Mouse (Mus musculus): ENCODE results near the gene Mrpl43. TPM values are rescaled to one million over a fixed set of nuclear protein-coding genes. Genes with fewer than 3 reads are reported as not detected.
A peak's percentile ranks its signal among the peaks of the same experiment; 100 is the strongest.

The Mrpl43 gene
- total and polyA plus RNA-seq, 3 experiments = 63.5 to 75.1 (median 72.7) TPM

DNA sequence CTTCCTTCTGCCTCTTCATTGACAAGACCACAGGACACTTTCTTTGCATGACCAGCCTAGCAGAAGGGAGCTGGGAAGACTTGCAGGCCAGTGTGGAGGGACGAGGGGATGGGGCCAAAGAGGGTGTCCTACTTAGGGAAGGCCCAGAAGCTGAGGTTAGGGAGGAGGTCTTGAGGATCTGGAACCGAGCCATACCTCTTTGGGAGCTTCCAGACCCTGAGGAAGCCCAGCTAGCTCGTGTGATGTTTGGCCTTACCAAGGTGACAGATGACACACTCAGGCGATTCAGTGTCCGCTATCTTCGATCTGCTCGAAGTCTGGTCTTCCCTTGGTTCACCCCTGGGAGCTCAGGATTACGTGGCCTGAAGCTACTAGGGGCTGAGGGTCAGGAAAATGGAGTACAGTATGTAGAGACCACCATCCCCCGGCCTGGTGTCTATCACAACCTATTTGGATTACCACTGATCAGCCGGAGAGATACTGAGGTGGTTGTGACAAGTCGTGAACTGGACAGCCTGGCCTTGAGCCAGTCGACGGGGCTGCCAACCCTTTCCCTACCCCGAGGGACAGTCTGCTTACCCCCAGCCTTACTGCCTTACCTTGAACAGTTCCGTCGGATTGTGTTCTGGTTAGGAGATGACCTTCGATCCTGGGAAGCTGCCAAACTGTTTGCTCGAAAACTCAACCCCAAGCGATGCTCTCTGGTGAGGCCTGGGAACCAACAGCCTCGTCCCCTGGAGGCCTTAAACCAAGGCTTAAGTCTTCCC is 1.4 kb upstream of the Mrpl43 start:
- H3K4me2 ChIP-seq (ENCODE audit: insufficient read depth, low read depth, poor library complexity, severe bottlenecking) = peak overlapping the region; percentile 41

DNA sequence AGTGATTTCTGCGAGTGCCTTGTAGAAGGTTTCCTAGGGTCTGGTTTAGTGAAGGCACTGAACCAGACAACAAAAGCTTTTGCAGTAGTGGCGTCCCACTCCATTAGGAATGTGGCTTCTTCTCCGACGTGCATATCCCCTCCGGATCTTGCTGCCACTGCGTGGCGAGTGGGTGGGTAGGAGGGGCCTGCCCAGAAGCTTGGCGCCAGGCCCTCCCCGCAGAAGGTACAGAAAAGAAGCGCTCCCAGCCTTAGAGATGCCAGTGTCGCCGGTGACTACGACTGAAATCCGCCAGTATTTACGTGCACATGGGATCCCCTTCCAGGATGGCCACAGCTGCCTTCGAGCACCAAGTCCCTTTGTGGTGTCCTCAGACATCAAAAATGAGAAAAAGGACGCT is 779 bp upstream of the Mrpl43 start:
- in situ Hi-C loops (cut with MboI; ENCODE audit: low pct_ligation_motif_present, low pct_unique_long_range_greater_than_20kb, low sequenced_read_pairs) (no loop called here), dilution Hi-C loops (cut with MboI; ENCODE audit: extremely low pct_ligation_motif_present, extremely low pct_unique_long_range_greater_than_20kb, low sequenced_read_pairs) (no loop called here)
- H3K4me2 ChIP-seq (ENCODE audit: insufficient read depth, low read depth, poor library complexity, severe bottlenecking) = peak overlapping the region; percentile 41
- peak overlapping the region; percentile 47 for H3K9ac ChIP-seq (ENCODE audit: insufficient read depth, low read depth)
- TF ChIP-seq SIN3A (IDR thresholded peaks at IDR 0.05; ENCODE audit: low read length) (no peak), MAX (IDR thresholded peaks at IDR 0.05; ENCODE audit: low read length) (no peak), CHD2 (IDR thresholded peaks at IDR 0.05; ENCODE audit: low read length) (no peak), JUN (IDR thresholded peaks at IDR 0.05; ENCODE audit: insufficient read depth, low read depth, low read length) (no peak), NELFE (IDR thresholded peaks at IDR 0.05; ENCODE audit: low read depth, low read length) (no peak), CHD1 (IDR thresholded peaks at IDR 0.05; ENCODE audit: low read depth, low read length) (no peak), UBTF (IDR thresholded peaks at IDR 0.05; ENCODE audit: low read depth, low read length) (no peak), USF2 (conservative IDR thresholded peaks at IDR 0.05; ENCODE audit: low read depth, low read length) (no peak), ZC3H11A (IDR thresholded peaks at IDR 0.05; ENCODE audit: low read depth, low read length) (no peak), RCOR1 (conservative IDR thresholded peaks at IDR 0.05; ENCODE audit: low read depth, low read length) (no peak)
- H3K36me3 ChIP-seq (replicated peaks in 1 of 2; ENCODE audit: control insufficient read depth in 1 of 2, insufficient read depth in 1 of 2, low read length in 1 of 2) = peaks cover 42 to 78% of the 10 kb centered on the region in 2 experiments
- no peaks in the 10 kb centered on the region for H3K9me3 ChIP-seq (replicated peaks; ENCODE audit: low read length)
- H3K27me3 ChIP-seq (replicated peaks) = no peaks in the 10 kb centered on the region
- H3K4me3 ChIP-seq (replicated peaks in 1 of 3; ENCODE audit: low read depth in 2 of 3, low read length in 2 of 3, poor library complexity in 1 of 3) = peak overlapping the region; percentile 94 to 96 (median 95)
- peaks cover 15 to 37% of the 10 kb centered on the region in 2 experiments for H3K4me1 ChIP-seq (ENCODE audit: control insufficient read depth in 1 of 2, insufficient read depth in 2 of 2)
- DNase-seq (ENCODE audit: extremely low read depth) = no peak
- peaks cover 19% of the 10 kb centered on the region for H3K79me2 ChIP-seq (replicated peaks; ENCODE audit: control insufficient read depth, extremely low read depth, insufficient read depth, poor library complexity, severe bottlenecking)
- H3K27ac ChIP-seq (ENCODE audit: insufficient read depth, low read depth) = no peak overlapping the region

More for the DNA sequence above, 1.4 kb upstream of the Mrpl43 start:
- peaks cover 15 to 37% of the 10 kb centered on the region in 2 experiments for H3K4me1 ChIP-seq (ENCODE audit: control insufficient read depth in 1 of 2, insufficient read depth in 2 of 2)
- H3K9ac ChIP-seq (ENCODE audit: insufficient read depth, low read depth) = peak overlapping the region; percentile 47; the same call in 1 of the 2 replicates
- H3K36me3 ChIP-seq (replicated peaks in 1 of 2; ENCODE audit: control insufficient read depth in 1 of 2, insufficient read depth in 1 of 2, low read length in 1 of 2) = peaks cover 42 to 78% of the 10 kb centered on the region in 2 experiments
- H3K27ac ChIP-seq (ENCODE audit: insufficient read depth, low read depth) = no peak overlapping the region
- no peaks in the 10 kb centered on the region for H3K27me3 ChIP-seq (replicated peaks)
- in situ Hi-C loops (cut with MboI; ENCODE audit: low pct_ligation_motif_present, low pct_unique_long_range_greater_than_20kb, low sequenced_read_pairs) = no loop called here
- dilution Hi-C loops (cut with MboI; ENCODE audit: extremely low pct_ligation_motif_present, extremely low pct_unique_long_range_greater_than_20kb, low sequenced_read_pairs) = no loop called here
- TF ChIP-seq USF2 (conservative IDR thresholded peaks at IDR 0.05; ENCODE audit: low read depth, low read length) (no peak), SIN3A (IDR thresholded peaks at IDR 0.05; ENCODE audit: low read length) (no peak), JUND (conservative IDR thresholded peaks at IDR 0.05; ENCODE audit: low read depth, low read length) (no peak), BHLHE40 (IDR thresholded peaks at IDR 0.05; ENCODE audit: low read depth, low read length) (no peak)
- peak overlapping the region; percentile 94 to 96 (median 95) for H3K4me3 ChIP-seq (replicated peaks in 1 of 3; ENCODE audit: low read depth in 2 of 3, low read length in 2 of 3, poor library complexity in 1 of 3)
- peaks cover 19% of the 10 kb centered on the region for H3K79me2 ChIP-seq (replicated peaks; ENCODE audit: control insufficient read depth, extremely low read depth, insufficient read depth, poor library complexity, severe bottlenecking)
- no peak for DNase-seq (ENCODE audit: extremely low read depth)
- H3K9me3 ChIP-seq (replicated peaks; ENCODE audit: low read length) = no peaks in the 10 kb centered on the region

All from CH12.LX (cell line).